Mouse (Mus musculus) ovary, adult 18-20 months (tissue): Measurements from ENCODE around the gene Rasal3.
A peak's percentile ranks its signal among the peaks of the same experiment; 100 is the strongest.

Experiments
- DNase-seq: peaks from one replicate; pipeline ENCODE4 v3.0.0; 2022; ENCODE audit warnings: low spot score, mixed read lengths

Rasal3 gene

DNA sequence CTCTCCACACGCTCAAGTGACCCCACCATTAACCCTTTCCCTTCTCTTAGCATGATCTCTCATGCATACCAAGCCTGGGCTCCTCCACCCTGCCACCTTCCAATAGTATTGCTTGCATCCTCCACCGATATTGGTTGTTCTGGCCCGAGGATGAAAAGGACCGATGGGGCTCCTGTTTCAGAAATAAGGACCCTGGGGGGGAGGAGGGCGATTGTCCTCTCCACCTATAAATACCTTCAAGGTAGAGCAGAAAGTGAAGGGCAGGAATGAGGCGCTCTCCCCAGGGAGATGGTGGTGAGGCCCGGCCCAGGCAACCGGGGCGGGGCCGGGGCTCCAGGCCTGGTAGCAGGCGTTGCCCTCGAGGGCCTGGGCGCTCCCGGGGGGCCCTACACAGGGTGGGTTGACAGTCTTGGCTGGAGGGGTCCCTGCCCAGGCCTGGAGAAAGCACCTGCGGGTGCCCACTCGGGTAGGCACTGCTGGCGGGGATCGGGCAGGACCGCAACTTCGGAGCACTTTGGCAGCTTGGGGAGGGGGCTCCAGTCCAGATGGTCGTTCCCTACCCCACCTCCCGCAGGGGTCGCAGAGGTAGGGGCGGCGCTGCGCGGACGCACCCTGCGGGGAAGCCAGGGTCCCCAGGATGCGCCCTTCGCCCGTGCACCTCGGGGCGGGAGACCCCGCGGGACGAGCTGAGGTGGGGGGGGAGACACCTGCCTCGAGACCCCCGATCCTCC lies 14.8 kb downstream of the Rasal3 start:
- no peak for DNase-seq

DNA sequence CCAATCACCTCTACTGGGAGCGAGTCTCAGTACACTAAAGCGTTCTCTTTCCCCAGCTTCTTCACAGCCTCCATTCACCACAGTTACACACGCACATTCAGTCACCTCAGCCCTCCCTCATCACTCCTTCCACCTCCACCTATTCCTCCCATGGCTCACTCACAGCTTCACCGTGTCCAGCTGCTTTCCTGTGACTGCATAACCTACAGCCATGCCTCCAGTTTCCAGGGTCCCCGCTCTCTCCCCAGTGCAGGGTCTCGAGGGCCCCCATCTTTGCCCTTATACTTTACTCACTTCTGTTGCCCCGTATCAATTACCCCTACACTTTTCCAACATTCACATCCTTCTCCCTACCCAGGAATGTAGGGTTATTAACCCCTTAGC lies 15.4 kb downstream of the Rasal3 start:
- DNase-seq, result no peak

DNA sequence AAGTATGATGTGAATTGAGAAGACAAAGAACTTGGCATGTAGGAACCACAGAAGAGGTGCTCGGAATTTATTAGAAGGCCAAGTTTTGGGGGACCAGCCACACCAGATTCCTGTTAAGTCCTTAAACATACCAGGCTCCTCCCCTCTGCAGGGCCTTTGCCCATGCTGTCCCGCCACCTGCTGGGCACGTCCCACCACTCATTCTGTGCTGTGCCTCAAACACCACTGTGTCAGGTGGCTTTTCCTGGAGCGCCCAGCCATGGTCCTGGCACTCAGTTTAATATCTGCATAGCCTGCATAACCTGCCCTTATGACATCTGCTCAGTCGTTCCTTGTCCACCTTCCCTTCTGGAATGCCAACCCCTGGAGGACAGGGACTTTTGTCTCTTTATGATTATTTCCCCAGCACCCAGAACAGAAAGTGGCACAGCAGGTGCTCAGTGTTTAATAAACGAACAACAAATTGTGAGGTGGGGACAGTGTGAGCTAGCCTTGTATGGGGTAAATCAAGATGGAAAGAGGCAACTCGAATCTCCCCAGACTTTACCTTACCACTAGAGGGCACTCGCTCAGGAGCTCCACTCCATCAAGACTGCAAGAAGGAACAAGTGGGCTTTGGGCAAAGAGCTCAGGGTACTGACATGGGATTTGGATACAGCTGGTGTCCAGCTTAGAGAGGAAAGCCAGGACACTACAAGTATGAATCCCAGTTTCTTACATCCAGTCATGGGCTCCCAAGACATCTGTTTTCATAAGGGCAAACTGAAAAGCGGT lies 16.5 kb downstream of the Rasal3 start:
- DNase-seq, result no peak

GRCm38 (mm10) chr17:32383661-32384060 lies 19.7 kb downstream of the Rasal3 start:
- no peak for DNase-seq

GRCm38 (mm10) chr17:32382576-32382975 lies 20.8 kb downstream of the Rasal3 start:
- DNase-seq, result no peak

DNA sequence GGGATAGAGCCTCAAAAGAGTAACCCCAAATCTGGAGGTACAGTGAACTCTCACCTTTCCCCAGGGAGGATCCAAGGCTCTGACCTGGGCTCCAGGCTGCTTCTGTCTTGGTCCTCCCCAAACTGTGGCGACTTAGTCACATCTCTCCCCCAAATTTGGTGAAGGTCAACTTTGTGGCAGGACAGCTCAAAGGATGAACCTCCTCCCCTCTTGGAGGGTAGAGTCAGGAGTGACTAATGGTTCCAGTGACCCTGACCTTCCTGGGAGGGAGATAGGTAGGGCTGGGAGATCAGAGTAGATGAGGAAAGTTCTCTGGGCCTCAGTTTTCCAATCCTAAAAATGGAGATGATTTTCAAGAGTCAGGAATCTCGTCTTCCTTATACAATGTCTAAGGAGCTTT lies 24.6 kb downstream of the Rasal3 start:
- DNase-seq, result no peak

- DNase-seq, result no peak
Observed at GRCm38 (mm10) chr17:32377137-32377536, 26.2 kb downstream of the Rasal3 start.

DNA sequence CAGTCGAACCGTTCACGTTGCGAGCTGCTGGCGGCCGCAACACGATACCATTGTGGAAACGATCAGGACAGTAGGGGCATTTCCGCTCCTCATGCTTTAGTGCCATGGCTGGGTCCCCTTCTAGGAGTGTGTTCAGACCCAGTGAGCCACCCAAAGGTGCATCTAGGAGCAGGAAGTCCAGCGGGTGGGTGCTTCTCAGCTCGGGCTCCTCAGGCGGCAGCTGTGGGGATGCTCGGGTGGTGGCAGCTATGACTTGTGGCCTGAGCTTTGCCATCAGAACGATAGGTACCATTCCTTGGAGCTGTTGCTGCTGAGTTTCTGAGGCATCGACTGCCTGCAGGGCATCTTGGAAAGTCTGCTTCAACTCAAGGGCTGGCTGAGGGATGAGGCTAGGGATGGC lies 26.9 kb downstream of the Rasal3 start:
- no peak for DNase-seq

GRCm38 (mm10) chr17:32368991-32369578 lies 34.3 kb downstream of the Rasal3 start:
- DNase-seq, result no peak

DNA sequence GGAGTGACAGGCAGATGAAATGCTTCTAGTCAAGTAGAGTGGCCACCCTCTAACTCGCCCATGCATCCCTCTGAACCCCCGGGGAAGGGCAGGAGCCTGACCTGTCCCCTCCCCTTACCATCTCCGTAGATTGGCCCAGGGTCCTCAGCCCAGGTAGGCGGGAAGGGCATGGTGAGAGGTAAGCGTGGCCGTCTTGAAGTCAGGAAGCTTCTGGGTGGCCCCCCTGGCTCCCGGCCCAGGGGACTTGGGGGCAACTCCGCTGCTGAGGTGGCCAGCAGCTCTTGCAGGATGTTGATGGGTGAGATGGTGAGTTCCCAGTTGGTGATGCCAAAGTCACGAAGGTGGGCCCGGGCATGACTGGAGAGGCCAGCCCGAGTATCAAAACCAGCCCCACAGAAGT lies 35.7 kb downstream of the Rasal3 start:
- DNase-seq, result no peak

DNA sequence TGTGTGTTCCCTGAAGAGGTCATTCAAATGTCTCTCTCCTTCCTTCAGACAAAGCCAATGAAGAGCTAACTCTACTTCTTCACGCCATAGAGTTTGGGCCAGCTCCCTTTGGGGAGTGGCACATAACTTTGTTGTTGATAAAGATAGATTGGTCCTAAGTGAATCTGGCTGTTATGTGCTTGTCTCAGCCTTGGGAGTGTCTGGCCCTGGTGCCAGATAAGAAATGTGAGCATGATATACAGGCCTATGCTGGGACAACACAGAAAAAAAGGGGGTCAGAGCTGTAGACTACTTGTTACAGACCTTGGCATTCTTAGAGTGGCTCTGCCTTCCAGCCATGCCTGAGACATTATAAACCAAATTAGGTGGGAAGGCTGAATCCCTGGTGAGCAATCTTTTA lies 38.1 kb downstream of the Rasal3 start:
- DNase-seq, result peak; percentile 50

GRCm38 (mm10) chr17:32364850-32365249 lies 38.5 kb downstream of the Rasal3 start:
- no peak for DNase-seq

GRCm38 (mm10) chr17:32364331-32364730 lies 39.1 kb downstream of the Rasal3 start:
- DNase-seq, result peak; percentile 82

- DNase-seq, result no peak
Observed at GRCm38 (mm10) chr17:32363821-32364301, 39.5 kb downstream of the Rasal3 start.

- no peak for DNase-seq
Observed at GRCm38 (mm10) chr17:32362686-32363085, 40.7 kb downstream of the Rasal3 start.

- DNase-seq, result peak; percentile 64
Observed at GRCm38 (mm10) chr17:32359928-32360327, 43.5 kb downstream of the Rasal3 start.

- no peak for DNase-seq
Observed at GRCm38 (mm10) chr17:32358943-32359340, 44.4 kb downstream of the Rasal3 start.

GRCm38 (mm10) chr17:32358192-32358942 lies 45.0 kb downstream of the Rasal3 start:
- DNase-seq, result no peak

DNA sequence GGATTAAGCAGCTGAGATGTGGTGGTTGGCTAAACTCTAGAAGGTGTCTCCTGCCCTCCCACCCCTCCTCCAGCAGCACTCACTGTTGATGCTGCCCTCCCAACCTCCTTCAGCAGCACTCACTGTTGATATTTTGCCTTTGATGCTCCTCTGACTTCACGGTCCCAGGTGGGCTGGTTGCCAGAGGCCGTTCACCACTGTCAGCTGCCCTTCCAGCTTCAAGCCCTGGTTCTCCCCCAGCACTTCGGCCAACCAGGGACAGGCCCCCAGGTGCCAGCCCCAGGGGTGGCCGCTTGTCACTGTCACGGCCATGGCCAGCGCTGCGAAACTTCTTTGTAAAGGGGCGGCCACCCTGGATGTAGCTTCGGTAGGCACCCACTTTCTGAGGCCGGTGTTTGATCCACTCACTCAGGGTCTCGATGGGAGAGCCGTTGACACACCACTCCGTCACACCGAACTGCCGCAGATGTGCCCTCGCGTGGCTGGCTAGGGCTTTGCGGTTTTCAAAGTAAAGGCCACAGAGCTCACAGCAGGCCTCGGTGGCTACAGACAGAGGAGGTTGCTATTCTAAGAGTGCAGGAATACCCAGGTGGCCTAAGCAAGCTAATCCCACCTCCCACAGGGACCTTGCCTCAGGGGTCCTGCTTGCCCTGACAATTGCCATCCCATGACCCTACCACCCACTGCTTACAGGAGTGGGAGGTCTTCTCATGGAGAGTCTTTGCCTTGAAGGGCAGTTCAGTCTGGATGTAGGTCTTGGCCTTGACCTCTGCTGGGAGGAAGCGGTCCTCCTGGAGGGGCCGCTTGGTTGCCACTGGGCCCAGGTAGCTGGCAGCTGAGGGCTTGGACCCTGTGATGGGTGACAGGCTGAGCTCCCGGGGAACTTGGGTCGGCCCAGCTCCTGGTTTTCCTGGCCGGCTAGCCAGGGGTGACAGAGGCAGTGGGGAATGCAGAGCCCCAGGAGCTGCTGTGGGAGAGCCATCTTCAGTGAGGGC lies 46.3 kb downstream of the Rasal3 start:
- no peak for DNase-seq

DNA sequence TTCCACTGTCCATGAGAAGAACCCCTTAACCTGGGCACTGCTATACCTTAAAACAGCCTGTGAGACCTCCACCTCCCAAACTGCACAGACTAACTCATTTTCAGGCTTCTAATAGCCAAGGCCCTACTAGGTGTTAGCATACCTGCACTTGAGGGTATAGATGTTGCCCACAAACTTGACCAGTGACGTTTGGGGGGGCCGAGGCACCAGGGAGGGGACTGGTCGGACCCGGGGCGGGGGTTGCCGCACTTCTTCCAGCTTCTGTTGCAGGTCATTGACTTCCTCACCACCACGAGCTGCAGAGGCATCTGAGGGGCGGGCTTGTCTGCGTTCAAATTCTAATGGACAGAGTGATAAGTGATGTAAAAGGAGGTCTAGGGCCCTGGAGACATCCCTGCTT lies 47.1 kb downstream of the Rasal3 start:
- DNase-seq, result no peak

DNA sequence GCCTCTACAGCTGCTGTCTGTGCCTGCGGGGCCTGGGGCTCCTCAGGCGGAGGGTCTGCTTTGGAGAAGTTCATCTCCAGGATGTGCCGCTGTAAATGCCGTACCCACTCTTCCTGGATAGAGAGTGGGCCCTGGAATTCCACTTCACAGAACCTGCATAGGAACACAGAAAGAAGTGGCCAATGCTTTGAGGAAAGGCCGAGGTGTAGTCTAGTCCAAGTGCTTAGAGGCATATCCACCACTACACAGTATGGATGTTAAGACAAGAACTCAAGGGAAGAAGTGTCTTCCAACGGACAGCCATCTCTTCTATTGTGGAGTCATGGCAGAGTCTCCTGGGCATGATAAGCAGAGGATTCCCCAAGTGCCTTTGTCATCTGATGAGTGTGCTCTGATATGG lies 48.4 kb downstream of the Rasal3 start:
- no peak for DNase-seq
